Comparison of ENCODE assay signal across 8 mouse cellular contexts in genomic region chr9:57504381-57504700, GRCm38 (mm10). TPM values are rescaled to one million over a fixed set of nuclear protein-coding genes. Genes with fewer than 3 reads are reported as not detected.
DNase-seq lines count a peak whose midpoint lies in the region; ATAC-seq and TF ChIP-seq lines count a peak whose summit lies in the region.

No protein-coding gene starts in this region.

- no peak for ATAC-seq in cerebellum, adult (ENCODE audit: insufficient number of reproducible peaks, low FRiP score, low TSS enrichment)
- ATAC-seq in heart, embryonic 12.5 days (ENCODE audit: insufficient number of reproducible peaks, low FRiP score) = peak; percentile 33; the same call in 1 of the 2 replicates
- peak; percentile 64 for ATAC-seq in kidney, embryonic 14.5 days (ENCODE audit: low FRiP score, low TSS enrichment)
- peak; percentile 38; the same call in 1 of the 2 replicates for ATAC-seq in liver, postnatal 0 days
- peak; percentile 60 for ATAC-seq in neural tube, embryonic 13.5 days (ENCODE audit: low read depth)
- peak; percentile 85 for ATAC-seq in stomach, postnatal 0 days (ENCODE audit: low FRiP score, low TSS enrichment)

- no peaks in the 10 kb centered on the region; the same call in 1 of the 2 replicates for H3K27me3 ChIP-seq in cerebellum, adult 2 months (ENCODE audit: control insufficient read depth, insufficient read depth, low read length)
- H3K27me3 ChIP-seq in heart, embryonic 12.5 days (replicated peaks) = peaks cover 56% of the 10 kb centered on the region
- peaks cover 54% of the 10 kb centered on the region for H3K27me3 ChIP-seq in kidney, embryonic 14.5 days (ENCODE audit: control insufficient read depth, insufficient read depth, low read length)
- H3K27me3 ChIP-seq in liver, postnatal 0 days (ENCODE audit: insufficient read depth, low read length) = peaks cover 60% of the 10 kb centered on the region
- H3K27me3 ChIP-seq in neural tube, embryonic 13.5 days = peaks cover 67% of the 10 kb centered on the region
- peaks cover 9% of the 10 kb centered on the region for H3K27me3 ChIP-seq in stomach, postnatal 0 days (ENCODE audit: control insufficient read depth, insufficient read depth, low read length)

- peaks cover 3% of the 10 kb centered on the region; the same call in 1 of the 2 replicates for H3K4me1 ChIP-seq in cerebellum, adult 2 months (ENCODE audit: control insufficient read depth, insufficient read depth, low read length)
- peaks cover 54% of the 10 kb centered on the region for H3K4me1 ChIP-seq in heart, embryonic 12.5 days (replicated peaks)
- H3K4me1 ChIP-seq in kidney, embryonic 14.5 days (ENCODE audit: control insufficient read depth, insufficient read depth, low read length) = peaks cover 44% of the 10 kb centered on the region
- H3K4me1 ChIP-seq in liver, postnatal 0 days (ENCODE audit: insufficient read depth) = peaks cover 29% of the 10 kb centered on the region
- H3K4me1 ChIP-seq in neural tube, embryonic 13.5 days (replicated peaks) = peaks cover 73% of the 10 kb centered on the region
- 0 out of 2 replicates have a peak, but pooled peaks cover 7% of the 10 kb centered on the region for H3K4me1 ChIP-seq in stomach, postnatal 0 days (replicated peaks; ENCODE audit: control insufficient read depth, insufficient read depth)

- H3K4me2 ChIP-seq in heart, embryonic 12.5 days = peak overlapping the region; percentile 100
- H3K4me2 ChIP-seq in kidney, embryonic 14.5 days (replicated peaks; ENCODE audit: low read depth, low read length) = peak overlapping the region; percentile 94
- peak overlapping the region; percentile 76 for H3K4me2 ChIP-seq in liver, postnatal 0 days (ENCODE audit: low read depth, low read length)
- peak overlapping the region; percentile 82 for H3K4me2 ChIP-seq in neural tube, embryonic 13.5 days
- H3K4me2 ChIP-seq in stomach, postnatal 0 days (replicated peaks; ENCODE audit: low read depth) = peak overlapping the region; percentile 78

- H3K4me3 ChIP-seq in cerebellum, adult 2 months (replicated peaks; ENCODE audit: insufficient read depth, low read depth, low read length) = peak overlapping the region; percentile 27
- H3K4me3 ChIP-seq in heart, embryonic 12.5 days = peak overlapping the region; percentile 60
- H3K4me3 ChIP-seq in kidney, embryonic 14.5 days (ENCODE audit: low read length) = peak overlapping the region; percentile 51
- H3K4me3 ChIP-seq in liver, postnatal 0 days (ENCODE audit: low read depth, low read length) = peak overlapping the region; percentile 46
- peak overlapping the region; percentile 45 for H3K4me3 ChIP-seq in neural tube, embryonic 13.5 days
- peak overlapping the region; percentile 43 for H3K4me3 ChIP-seq in stomach, postnatal 0 days (ENCODE audit: low read depth, low read length)

- H3K9ac ChIP-seq in heart, embryonic 12.5 days = peak overlapping the region; percentile 75
- 0 out of 2 replicates have a peak overlapping the region, but pooled peaks have one; percentile 44 for H3K9ac ChIP-seq in kidney, embryonic 14.5 days (ENCODE audit: low read depth, low read length)
- H3K9ac ChIP-seq in liver, postnatal 0 days (replicated peaks) = no peak overlapping the region
- H3K9ac ChIP-seq in neural tube, embryonic 13.5 days = peak overlapping the region; percentile 65
- peak overlapping the region; percentile 43 for H3K9ac ChIP-seq in stomach, postnatal 0 days (ENCODE audit: low read length)

- WGBS in cerebellum, adult 2 months = 1% methylated on average over 34 of the region's 34 CpGs
- WGBS in heart, embryonic 12.5 days = under 1% methylated on average over 34 of the region's 34 CpGs
- under 1% methylated on average over 34 of the region's 34 CpGs for WGBS in kidney, embryonic 14.5 days
- WGBS in liver, postnatal 0 days (ENCODE audit: insufficient replicate concordance) = 2% methylated on average over 33 of the region's 34 CpGs
- WGBS in neural tube, embryonic 13.5 days = under 1% methylated on average over 33 of the region's 34 CpGs
- WGBS in stomach, postnatal 0 days = under 1% methylated on average over 33 of the region's 34 CpGs

- H3K9me3 ChIP-seq in heart, embryonic 12.5 days (replicated peaks) = no peaks in the 10 kb centered on the region
- H3K9me3 ChIP-seq in kidney, embryonic 14.5 days (ENCODE audit: control insufficient read depth, low read length) = no peaks in the 10 kb centered on the region
- no peaks in the 10 kb centered on the region for H3K9me3 ChIP-seq in liver, postnatal 0 days (ENCODE audit: low read length)
- no peaks in the 10 kb centered on the region for H3K9me3 ChIP-seq in neural tube, embryonic 13.5 days
- H3K9me3 ChIP-seq in stomach, postnatal 0 days (ENCODE audit: control insufficient read depth, low read length) = no peaks in the 10 kb centered on the region

- no peaks in the 10 kb centered on the region for H3K36me3 ChIP-seq in heart, embryonic 12.5 days
- no peaks in the 10 kb centered on the region for H3K36me3 ChIP-seq in kidney, embryonic 14.5 days (ENCODE audit: control insufficient read depth, insufficient read depth, low read length)
- H3K36me3 ChIP-seq in liver, postnatal 0 days (replicated peaks; ENCODE audit: insufficient read depth, low read length) = no peaks in the 10 kb centered on the region
- H3K36me3 ChIP-seq in neural tube, embryonic 13.5 days = no peaks in the 10 kb centered on the region
- no peaks in the 10 kb centered on the region for H3K36me3 ChIP-seq in stomach, postnatal 0 days (ENCODE audit: control insufficient read depth, insufficient read depth, low read length)

- DNase-seq in cerebellum, adult 2 months = peak; percentile 52 to 53
- peak; percentile 54 for DNase-seq in embryo, embryonic 9.5 days (ENCODE audit: extremely low spot score)
- peak; percentile 73 for DNase-seq in liver, postnatal 0 days
- DNase-seq in stomach, postnatal 0 days (ENCODE audit: low spot score) = peak; percentile 89

- no peak for TF ChIP-seq EP300 in liver, postnatal 0 days (IDR thresholded peaks at IDR 0.05; ENCODE audit: low read depth)
- no peak for TF ChIP-seq EP300 in stomach, postnatal 0 days (optimal IDR thresholded peaks at IDR 0.05)

- TF ChIP-seq POLR2A in cerebellum, adult 2 months (IDR thresholded peaks at IDR 0.05; ENCODE audit: borderline replicate concordance, insufficient read depth, low read length) = no peak

- no peak overlapping the region for H3K27ac ChIP-seq in cerebellum, adult 2 months (ENCODE audit: insufficient read depth, low read length)
- H3K27ac ChIP-seq in heart, embryonic 12.5 days (ENCODE audit: poor library complexity, severe bottlenecking) = no peak overlapping the region; the same call in 1 of the 2 replicates
- H3K27ac ChIP-seq in kidney, embryonic 14.5 days (ENCODE audit: low read depth, low read length) = no peak overlapping the region
- no peak overlapping the region for H3K27ac ChIP-seq in liver, postnatal 0 days (ENCODE audit: low read depth)
- peak overlapping the region; percentile 78; the same call in 1 of the 2 replicates for H3K27ac ChIP-seq in neural tube, embryonic 13.5 days (replicated peaks)
- H3K27ac ChIP-seq in stomach, postnatal 0 days (replicated peaks) = no peak overlapping the region

- 0 out of 2 replicates have a peak, but pooled peaks have one; percentile 18 for TF ChIP-seq CTCF in cerebellum, adult 2 months (IDR thresholded peaks at IDR 0.05; ENCODE audit: borderline replicate concordance, insufficient read depth, low read depth, low read length)
- peak; percentile 66 for TF ChIP-seq CTCF in liver, postnatal 0 days (IDR thresholded peaks at IDR 0.05; ENCODE audit: low read depth)
- peak; percentile 66 for TF ChIP-seq CTCF in stomach, postnatal 0 days (IDR thresholded peaks at IDR 0.05; ENCODE audit: low read depth)

RNA-seq across cellular contexts. Expression of gene Rpp25, which starts 0.5 kb away (rescaled TPM):
- polyA plus RNA-seq in cerebellum, adult 2 months (2012; rRNA removed) = 8.0 and 11.1 TPM in 2 replicates
- polyA plus RNA-seq in heart, embryonic 12.5 days (2016; fragmentation: Nextera tagmentation; extraction: Ambion mirVana) = 12.9 and 14.2 TPM in 2 replicates
- 5.3 and 6.2 TPM in 2 replicates for polyA plus RNA-seq in kidney, embryonic 14.5 days (2014; fragmentation: Nextera tagmentation; extraction: Ambion mirVana)
- polyA plus RNA-seq in liver, postnatal 0 days (2015; fragmentation: Nextera tagmentation; extraction: Ambion mirVana) = 0.48 and 0.67 TPM in 2 replicates
- polyA plus RNA-seq in neural tube, embryonic 13.5 days (2015; fragmentation: Nextera tagmentation; extraction: Ambion mirVana) = 21.0 and 21.9 TPM in 2 replicates
- 24.3 and 26.5 TPM in 2 replicates for polyA plus RNA-seq in stomach, postnatal 0 days (2015; fragmentation: Nextera tagmentation; extraction: Ambion mirVana)

RNA-seq across cellular contexts. Expression of gene Cox5a, which starts 16.7 kb away (rescaled TPM):
- 554 and 607 TPM in 2 replicates for polyA plus RNA-seq in cerebellum, adult 2 months (2012; rRNA removed)
- polyA plus RNA-seq in heart, embryonic 12.5 days (2016; fragmentation: Nextera tagmentation; extraction: Ambion mirVana) = 1,377 and 1,385 TPM in 2 replicates
- polyA plus RNA-seq in kidney, embryonic 14.5 days (2014; fragmentation: Nextera tagmentation; extraction: Ambion mirVana) = 675 and 707 TPM in 2 replicates
- 761 and 777 TPM in 2 replicates for polyA plus RNA-seq in liver, postnatal 0 days (2015; fragmentation: Nextera tagmentation; extraction: Ambion mirVana)
- 922 and 997 TPM in 2 replicates for polyA plus RNA-seq in neural tube, embryonic 13.5 days (2015; fragmentation: Nextera tagmentation; extraction: Ambion mirVana)
- 991 and 1,062 TPM in 2 replicates for polyA plus RNA-seq in stomach, postnatal 0 days (2015; fragmentation: Nextera tagmentation; extraction: Ambion mirVana)

RNA-seq across cellular contexts. Expression of gene Fam219b, which starts 33.0 kb away (rescaled TPM):
- polyA plus RNA-seq in cerebellum, adult 2 months (2012; rRNA removed) = 10.9 and 11.0 TPM in 2 replicates
- 12.8 TPM in 2 replicates for polyA plus RNA-seq in heart, embryonic 12.5 days (2016; fragmentation: Nextera tagmentation; extraction: Ambion mirVana)
- 13.3 and 19.7 TPM in 2 replicates for polyA plus RNA-seq in kidney, embryonic 14.5 days (2014; fragmentation: Nextera tagmentation; extraction: Ambion mirVana)
- 4.6 and 5.1 TPM in 2 replicates for polyA plus RNA-seq in liver, postnatal 0 days (2015; fragmentation: Nextera tagmentation; extraction: Ambion mirVana)
- 20.2 and 20.6 TPM in 2 replicates for polyA plus RNA-seq in neural tube, embryonic 13.5 days (2015; fragmentation: Nextera tagmentation; extraction: Ambion mirVana)
- polyA plus RNA-seq in stomach, postnatal 0 days (2015; fragmentation: Nextera tagmentation; extraction: Ambion mirVana) = 12.4 and 13.0 TPM in 2 replicates

RNA-seq across cellular contexts. Expression of gene Scamp5, which starts 36.5 kb away (rescaled TPM):
- polyA plus RNA-seq in cerebellum, adult 2 months (2012; rRNA removed) = 353 and 360 TPM in 2 replicates
- polyA plus RNA-seq in heart, embryonic 12.5 days (2016; fragmentation: Nextera tagmentation; extraction: Ambion mirVana) = 11.8 and 12.3 TPM in 2 replicates
- polyA plus RNA-seq in kidney, embryonic 14.5 days (2014; fragmentation: Nextera tagmentation; extraction: Ambion mirVana) = 7.3 and 9.0 TPM in 2 replicates
- 6.5 and 8.4 TPM in 2 replicates for polyA plus RNA-seq in liver, postnatal 0 days (2015; fragmentation: Nextera tagmentation; extraction: Ambion mirVana)
- polyA plus RNA-seq in neural tube, embryonic 13.5 days (2015; fragmentation: Nextera tagmentation; extraction: Ambion mirVana) = 65.1 and 67.8 TPM in 2 replicates
- polyA plus RNA-seq in stomach, postnatal 0 days (2015; fragmentation: Nextera tagmentation; extraction: Ambion mirVana) = 42.4 and 48.7 TPM in 2 replicates

RNA-seq across cellular contexts. Expression of gene Mpi, which starts 48.2 kb away (rescaled TPM):
- polyA plus RNA-seq in cerebellum, adult 2 months (2012; rRNA removed) = 86.5 and 95.1 TPM in 2 replicates
- polyA plus RNA-seq in heart, embryonic 12.5 days (2016; fragmentation: Nextera tagmentation; extraction: Ambion mirVana) = 75.6 and 82.6 TPM in 2 replicates
- polyA plus RNA-seq in kidney, embryonic 14.5 days (2014; fragmentation: Nextera tagmentation; extraction: Ambion mirVana) = 36.5 and 37.7 TPM in 2 replicates
- 7.3 and 8.2 TPM in 2 replicates for polyA plus RNA-seq in liver, postnatal 0 days (2015; fragmentation: Nextera tagmentation; extraction: Ambion mirVana)
- polyA plus RNA-seq in neural tube, embryonic 13.5 days (2015; fragmentation: Nextera tagmentation; extraction: Ambion mirVana) = 70.8 and 73.1 TPM in 2 replicates
- 24.6 and 26.1 TPM in 2 replicates for polyA plus RNA-seq in stomach, postnatal 0 days (2015; fragmentation: Nextera tagmentation; extraction: Ambion mirVana)
